Mouse (Mus musculus) brain, embryonic 14.5 days (tissue): ENCODE data around the gene Pepd.

Experiments
- CTCF ChIP-seq: fragments of 200-500 bp; IDR thresholded peaks from 2 replicates; pipeline ENCODE4 v1.5.1; 2012; ENCODE audit warnings: inconsistent platforms, mild to moderate bottlenecking, moderate library complexity, borderline replicate concordance; ENCODE audit not compliant: insufficient read depth, insufficient read length; ENCODE audit errors: extremely low read depth
- POLR2A ChIP-seq: fragments of 200-500 bp; IDR thresholded peaks from 2 replicates; pipeline ENCODE4 v1.6.1; 2012; ENCODE audit warnings: mild to moderate bottlenecking, inconsistent platforms, borderline replicate concordance; ENCODE audit not compliant: poor library complexity, insufficient read depth, insufficient read length, severe bottlenecking; ENCODE audit errors: extremely low read depth

- no peak for TF ChIP-seq CTCF
- no peak for TF ChIP-seq POLR2A
These were observed 79.6 kb downstream of the Pepd start for GRCm38 (mm10) chr7:34991731-34992246.
